In genomic region chr14:46115950-46116349, GRCm38 (mm10) we compare ENCODE assay signal across 25 mouse cellular contexts.
"Had no signal": no experiment of that assay in that cellular context is flagged by ENCODE, and none has a peak within 500 bp of the region (broad histone marks: within the 10 kb centered on the region; RNA-seq: fewer than 3 reads in every experiment).

No protein-coding gene starts in this region.

- H3K4me3 ChIP-seq: gastrocnemius, adult 2 months; heart, embryonic 10.5 days; heart, embryonic 12.5 days; hindbrain, embryonic 10.5 days; hindbrain, embryonic 12.5 days; intestine, embryonic 15.5 days; layer of hippocampus, adult 2 months; left cerebral cortex, adult 2 months; limb, embryonic 10.5 days; limb, embryonic 12.5 days; liver, embryonic 13.5 days; liver, embryonic 15.5 days had no signal

- H3K36me3 ChIP-seq: heart, embryonic 10.5 days; heart, embryonic 12.5 days; hindbrain, embryonic 10.5 days; hindbrain, embryonic 12.5 days; intestine, embryonic 15.5 days; limb, embryonic 10.5 days; limb, embryonic 12.5 days; liver, embryonic 13.5 days; liver, embryonic 15.5 days had no signal

- DNase-seq: gastrocnemius, adult 2 months; gastrocnemius, postnatal 10 days; gastrocnemius, postnatal 25 days; heart, adult 18-20 months; heart, postnatal 10 days; heart, postnatal 4 days; kidney, adult 18-20 months; kidney, adult 8-10 months; kidney, postnatal 10 days; kidney, postnatal 25 days; kidney, postnatal 4 days; liver; liver, embryonic 13.5 days had no signal

- H3K27me3 ChIP-seq: heart, embryonic 12.5 days; hindbrain, embryonic 12.5 days; intestine, embryonic 15.5 days; limb, embryonic 12.5 days; liver, embryonic 13.5 days; liver, embryonic 15.5 days had no signal

- H3K4me2 ChIP-seq: heart, embryonic 12.5 days; hindbrain, embryonic 12.5 days; hindbrain, embryonic 14.5 days; intestine, embryonic 15.5 days; limb, embryonic 12.5 days; liver, embryonic 11.5 days; liver, embryonic 13.5 days; liver, embryonic 15.5 days had no signal
